Mouse (Mus musculus): ENCODE results near the gene Gm6760. TPM values are rescaled to one million over a fixed set of nuclear protein-coding genes. Genes with fewer than 3 reads are reported as not detected.

The Gm6760 gene
- not detected in 3 replicates for total RNA-seq (2017)

- ATAC-seq (replicated peaks; ENCODE audit: insufficient number of reproducible peaks, low FRiP score, low TSS enrichment, poor library complexity, severe bottlenecking) = no peak
Measured at GRCm38 (mm10) chrX:64152098-64152497, at the start of gene Gm6760. Gene Gm6760 (minus strand): TSS chrX:64152198.

GRCm38 (mm10) chrX:64181246-64181645 lies 29.2 kb upstream of the Gm6760 start:
- no peak for ATAC-seq (replicated peaks; ENCODE audit: insufficient number of reproducible peaks, low FRiP score, low TSS enrichment, poor library complexity, severe bottlenecking)

DNA sequence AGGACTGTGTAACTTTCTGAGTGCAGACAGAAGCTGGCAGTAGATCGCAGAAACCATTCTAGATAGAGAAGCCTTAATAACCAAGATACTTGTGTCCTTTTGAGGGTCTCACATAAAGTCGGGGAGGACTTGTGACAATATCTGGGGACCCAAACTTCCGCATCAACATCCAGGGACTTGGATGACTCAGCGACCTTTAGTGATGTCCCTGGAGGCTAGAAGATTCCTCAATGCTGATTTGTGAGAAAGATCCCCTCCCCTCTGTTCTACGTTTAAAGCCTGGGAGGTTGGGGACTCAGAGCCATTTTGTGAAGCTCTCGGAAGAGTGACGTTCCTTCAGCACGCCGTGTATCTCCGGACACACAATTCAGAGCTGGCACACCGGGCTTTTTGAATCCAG lies 21.2 kb upstream of the Gm6760 start, which contains the start of gene 3830417A13Rik:
3830417A13Rik (plus strand) TSS at position 301 of the 400 bp plus-strand sequence.
- no peak for ATAC-seq (replicated peaks; ENCODE audit: insufficient number of reproducible peaks, low FRiP score, low TSS enrichment, poor library complexity, severe bottlenecking)

Other genes starting within 250 kb of the Gm6760 start
- not detected in 3 replicates for gene 3830417A13Rik, start 21.4 kb upstream of the Gm6760 start, total RNA-seq (2017)
- gene Slitrk4, start 124.8 kb upstream of the Gm6760 start, total RNA-seq (2017) = not detected in 3 replicates

Measured in monocyte, adult 5-6 weeks (primary cell).